Mouse (Mus musculus) liver, embryonic 16.5 days (tissue): ENCODE results near the gene Prlhr. TPM values are rescaled to one million over a fixed set of nuclear protein-coding genes. Genes with fewer than 3 reads are reported as not detected.

Experiments used
- ATAC-seq: fragments of 200-750 bp; cut with Nextera tagmentation; 2 replicates; pipeline ENCODE4 v1.8.0; 2017; ENCODE audit warnings: low read depth, mild to moderate bottlenecking, moderate number of reproducible peaks, moderate library complexity
- H3K27ac ChIP-seq: fragments of 300-500 bp; sonication (generic); 2 replicates; pipeline ENCODE4 v1.5.1; 2014; ENCODE audit warnings: mild to moderate bottlenecking, low read length
- H3K27me3 ChIP-seq: fragments of 300-500 bp; sonication (generic); 2 replicates; pipeline ENCODE4 v1.6.1; 2014; ENCODE audit warnings: low read depth, low read length, mixed read lengths; ENCODE audit not compliant: control insufficient read depth, insufficient read depth
- H3K36me3 ChIP-seq: fragments of 300-500 bp; sonication (generic); 2 replicates; pipeline ENCODE4 v1.6.1; 2014; ENCODE audit warnings: mild to moderate bottlenecking; ENCODE audit not compliant: control insufficient read depth, insufficient read depth
- H3K4me1 ChIP-seq: fragments of 300-500 bp; sonication (generic); 2 replicates; pipeline ENCODE4 v1.6.1; 2014; ENCODE audit warnings: low read depth, low read length, mixed read lengths; ENCODE audit not compliant: control insufficient read depth
- H3K4me2 ChIP-seq: fragments of 300-500 bp; sonication (generic); 2 replicates; pipeline ENCODE4 v1.6.1; 2014; ENCODE audit warnings: low read depth, low read length, mixed read lengths
- H3K4me3 ChIP-seq: fragments of 300-500 bp; sonication (generic); 2 replicates; pipeline ENCODE4 v1.5.1; 2014; ENCODE audit warnings: low read depth, mild to moderate bottlenecking, low read length
- H3K9ac ChIP-seq: fragments of 300-500 bp; sonication (generic); 2 replicates; pipeline ENCODE4 v1.6.1; 2014; ENCODE audit warnings: low read depth, low read length
- H3K9me3 ChIP-seq: fragments of 300-500 bp; sonication (generic); replicated peaks from 2 replicates; pipeline ENCODE4 v1.6.1; 2016; ENCODE audit warnings: low read length; ENCODE audit not compliant: control insufficient read depth
- WGBS: fragments of 180-500 bp; shearing (Covaris S2); extraction: QIAGEN DNeasy Blood & Tissue Kit; methylation state at CpG from one replicate; pipeline ENCODE4 v1.1.7; 2014; ENCODE audit not compliant: insufficient replicate concordance; 5-methylcytosine and 5-hydroxymethylcytosine counted together
- polyA plus RNA-seq: library from polyadenylated mRNA; unstranded; fragments of >200 nt; fragmentation: Nextera tagmentation; extraction: Ambion mirVana; gene quantifications from 2 replicates; pipeline ENCODE4 v1.2.1, GENCODE M21; 2015

The Prlhr gene
- polyA plus RNA-seq, 1 experiment from 2014 or later, result not detected

GRCm38 (mm10) chr19:60459071-60459470, 9.0 kb downstream of the Prlhr start:
- H3K27me3 ChIP-seq, result no peaks in the 10 kb centered on the region
- H3K4me1 ChIP-seq, result no peaks in the 10 kb centered on the region
- H3K4me2 ChIP-seq, result no peak overlapping the region
- H3K4me3 ChIP-seq, result no peak overlapping the region
- H3K27ac ChIP-seq, result no peak overlapping the region
- no peaks in the 10 kb centered on the region for H3K9me3 ChIP-seq
- no peaks in the 10 kb centered on the region for H3K36me3 ChIP-seq
- no peak overlapping the region for H3K9ac ChIP-seq
- no peak for ATAC-seq
- 52% methylated on average over 2 of the region's 2 CpGs for WGBS

GRCm38 (mm10) chr19:60455791-60456190, 12.3 kb downstream of the Prlhr start:
- no peaks in the 10 kb centered on the region for H3K27me3 ChIP-seq
- H3K4me1 ChIP-seq, result no peaks in the 10 kb centered on the region
- no peaks in the 10 kb centered on the region for H3K9me3 ChIP-seq
- H3K4me3 ChIP-seq, result no peak overlapping the region
- no peak overlapping the region for H3K27ac ChIP-seq
- 41% methylated on average over 1 of the region's 1 CpGs for WGBS
- H3K9ac ChIP-seq, result no peak overlapping the region
- no peak for ATAC-seq
- no peak overlapping the region for H3K4me2 ChIP-seq
- no peaks in the 10 kb centered on the region for H3K36me3 ChIP-seq

GRCm38 (mm10) chr19:60440531-60440930, 27.6 kb downstream of the Prlhr start:
- H3K4me3 ChIP-seq, result no peak overlapping the region
- H3K4me2 ChIP-seq, result no peak overlapping the region
- no peaks in the 10 kb centered on the region for H3K27me3 ChIP-seq
- H3K9ac ChIP-seq, result no peak overlapping the region
- H3K9me3 ChIP-seq, result no peaks in the 10 kb centered on the region
- no peaks in the 10 kb centered on the region for H3K4me1 ChIP-seq
- no peak for ATAC-seq
- H3K27ac ChIP-seq, result no peak overlapping the region
- no peaks in the 10 kb centered on the region for H3K36me3 ChIP-seq

- Histone ChIP-seq H3K36me3 (no peaks in the 10 kb centered on the region), H3K27me3 (no peaks in the 10 kb centered on the region), H3K27ac (no peak overlapping the region), H3K9me3 (no peaks in the 10 kb centered on the region), H3K4me2 (no peak overlapping the region), H3K4me1 (no peaks in the 10 kb centered on the region), H3K9ac (no peak overlapping the region), H3K4me3 (no peak overlapping the region)
- WGBS, result 55% methylated on average over 5 of the region's 5 CpGs
- ATAC-seq, result no peak
Measured at GRCm38 (mm10) chr19:60440083-60440482, 28.0 kb downstream of the Prlhr start.

GRCm38 (mm10) chr19:60437566-60438241, 30.4 kb downstream of the Prlhr start:
- Histone ChIP-seq H3K4me2 (no peak overlapping the region), H3K27ac (no peak overlapping the region), H3K9ac (no peak overlapping the region), H3K27me3 (no peaks in the 10 kb centered on the region), H3K4me3 (no peak overlapping the region), H3K4me1 (no peaks in the 10 kb centered on the region), H3K9me3 (no peaks in the 10 kb centered on the region), H3K36me3 (no peaks in the 10 kb centered on the region)
- no peak for ATAC-seq
- WGBS, result 40% methylated on average over 6 of the region's 6 CpGs

- Histone ChIP-seq H3K27me3 (no peaks in the 10 kb centered on the region), H3K36me3 (no peaks in the 10 kb centered on the region), H3K9ac (no peak overlapping the region), H3K4me2 (no peak overlapping the region), H3K9me3 (no peaks in the 10 kb centered on the region), H3K4me3 (no peak overlapping the region), H3K4me1 (no peaks in the 10 kb centered on the region), H3K27ac (no peak overlapping the region)
- 59% methylated on average over 6 of the region's 6 CpGs for WGBS
- ATAC-seq, result no peak
Measured at GRCm38 (mm10) chr19:60432347-60433129, 35.6 kb downstream of the Prlhr start.

GRCm38 (mm10) chr19:60417611-60418010, 50.5 kb downstream of the Prlhr start:
- 54% methylated on average over 1 of the region's 1 CpGs for WGBS
- no peak for ATAC-seq

More at GRCm38 (mm10) chr19:60417611-60418010, 50.5 kb downstream of the Prlhr start:
- no peaks in the 10 kb centered on the region for H3K27me3 ChIP-seq
- H3K4me1 ChIP-seq, result no peaks in the 10 kb centered on the region
- H3K4me3 ChIP-seq, result no peak overlapping the region
- H3K4me2 ChIP-seq, result no peak overlapping the region
- no peaks in the 10 kb centered on the region for H3K9me3 ChIP-seq
- H3K9ac ChIP-seq, result no peak overlapping the region
- no peak overlapping the region for H3K27ac ChIP-seq
- H3K36me3 ChIP-seq, result no peaks in the 10 kb centered on the region

Other genes with a start within 250 kb of the Prlhr start
- gene Fam204a, start 241.6 kb downstream of the Prlhr start, polyA plus RNA-seq, result 14.4 and 16.6 TPM in 2 replicates
- gene Cacul1, start 112.7 kb upstream of the Prlhr start, polyA plus RNA-seq, result 5.8 and 6.3 TPM in 2 replicates